Mouse (Mus musculus): ENCODE measurements around the gene Ptgs1. TPM values are rescaled to one million over a fixed set of nuclear protein-coding genes. Genes with fewer than 3 reads are reported as not detected.

Gene Ptgs1
- polyA plus RNA-seq (2017; shearing (Covaris generic)), result 1.9 TPM

DNA sequence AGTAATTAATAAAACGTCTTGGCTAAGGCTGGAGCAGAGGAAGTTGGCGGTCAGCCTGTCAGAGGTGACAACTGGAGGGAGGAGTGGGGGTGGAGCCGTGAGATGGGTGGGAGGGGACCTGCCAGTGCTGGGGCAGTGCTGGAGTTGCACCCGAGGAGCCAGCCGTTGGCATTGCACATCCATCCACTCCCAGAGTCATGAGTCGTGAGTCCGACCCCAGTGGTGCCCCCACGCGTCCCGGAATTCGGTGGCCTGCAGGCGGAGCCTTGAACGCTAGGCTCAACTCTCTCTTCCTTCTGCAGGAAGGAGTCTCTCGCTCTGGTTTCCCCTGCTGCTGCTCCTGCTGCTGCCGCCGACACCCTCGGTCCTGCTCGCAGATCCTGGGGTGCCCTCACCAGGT, at the start of gene Ptgs1:
TSS of gene Ptgs1 (plus strand) at position 61 of the 400 bp plus-strand sequence.

Other genes starting within 250 kb of the Ptgs1 start
- 156 TPM for gene Ndufa8, start 181.0 kb upstream of the Ptgs1 start, polyA plus RNA-seq (2017; shearing (Covaris generic))
- gene Morn5, start 181.0 kb upstream of the Ptgs1 start, polyA plus RNA-seq (2017; shearing (Covaris generic)), result not detected
- not detected for gene Lhx6, start 125.0 kb upstream of the Ptgs1 start, polyA plus RNA-seq (2017; shearing (Covaris generic))
- gene Mrrf, start 94.0 kb upstream of the Ptgs1 start, polyA plus RNA-seq (2017; shearing (Covaris generic)), result 18.1 TPM
- 64.8 TPM for gene Rbm18, start 93.7 kb upstream of the Ptgs1 start, polyA plus RNA-seq (2017; shearing (Covaris generic))
- gene Olfr338, start 143.1 kb downstream of the Ptgs1 start, polyA plus RNA-seq (2017; shearing (Covaris generic)), result 0.05 TPM
- not detected for gene Olfr339, start 188.5 kb downstream of the Ptgs1 start, polyA plus RNA-seq (2017; shearing (Covaris generic))
- not detected for gene Olfr340, start 222.2 kb downstream of the Ptgs1 start, polyA plus RNA-seq (2017; shearing (Covaris generic))

Data from activated CD4-positive, CD25-positive, alpha-beta regulatory T cell, adult 9 weeks (primary cell).